Mouse (Mus musculus): ENCODE data around the gene Ly6f.
"Not testable (repeated sequence)": the region's sequence is repeated elsewhere in the genome, so short reads cannot be mapped to it uniquely, and the experiment has no call there.

Ly6f gene

GRCm38 (mm10) chr15:75268121-75268520, at the start of gene Ly6f:
Ly6f (plus strand) TSS chr15:75268421.
- DNase-seq (ENCODE audit: low spot score), result no peak

- no peak for DNase-seq (ENCODE audit: low spot score)
Observed at GRCm38 (mm10) chr15:75221942-75222341, 46.3 kb upstream of the Ly6f start.

GRCm38 (mm10) chr15:75237736-75238288, 30.4 kb upstream of the Ly6f start:
- no peak for DNase-seq (ENCODE audit: low spot score)

- no peak for DNase-seq (ENCODE audit: low spot score)
Observed at GRCm38 (mm10) chr15:75240558-75240957, 27.7 kb upstream of the Ly6f start.

- no peak for DNase-seq (ENCODE audit: low spot score)
Observed at GRCm38 (mm10) chr15:75242756-75243640, 25.2 kb upstream of the Ly6f start.

GRCm38 (mm10) chr15:75254671-75255070, 13.6 kb upstream of the Ly6f start:
- no peak for DNase-seq (ENCODE audit: low spot score)

- no peak for DNase-seq (ENCODE audit: low spot score)
Observed at GRCm38 (mm10) chr15:75265863-75266262, 2.4 kb upstream of the Ly6f start.

GRCm38 (mm10) chr15:75266626-75267025, 1.6 kb upstream of the Ly6f start:
- no peak for DNase-seq (ENCODE audit: low spot score)

- DNase-seq (ENCODE audit: low spot score), result no peak
Observed at GRCm38 (mm10) chr15:75268916-75269829, 952 bp downstream of the Ly6f start.

- no peak for DNase-seq (ENCODE audit: low spot score)
Observed at GRCm38 (mm10) chr15:75270169-75270568, 1.9 kb downstream of the Ly6f start.

- no peak for DNase-seq (ENCODE audit: low spot score)
Observed at GRCm38 (mm10) chr15:75270691-75271362, 2.6 kb downstream of the Ly6f start.

- no peak for DNase-seq (ENCODE audit: low spot score)
Observed at GRCm38 (mm10) chr15:75271426-75271825, 3.2 kb downstream of the Ly6f start.

GRCm38 (mm10) chr15:75271891-75272290, 3.7 kb downstream of the Ly6f start:
- DNase-seq (ENCODE audit: low spot score), result no peak

GRCm38 (mm10) chr15:75281991-75282390, 13.8 kb downstream of the Ly6f start:
- DNase-seq (ENCODE audit: low spot score), result not testable (repeated sequence)

- DNase-seq (ENCODE audit: low spot score), result not testable (repeated sequence)
Observed at GRCm38 (mm10) chr15:75286512-75286911, 18.3 kb downstream of the Ly6f start.

- no peak for DNase-seq (ENCODE audit: low spot score)
Observed at GRCm38 (mm10) chr15:75292377-75292776, 24.2 kb downstream of the Ly6f start.

- no peak for DNase-seq (ENCODE audit: low spot score)
Observed at GRCm38 (mm10) chr15:75293873-75294385, 25.7 kb downstream of the Ly6f start.

- DNase-seq (ENCODE audit: low spot score), result no peak
Observed at GRCm38 (mm10) chr15:75306101-75306500, 37.9 kb downstream of the Ly6f start.

- no peak for DNase-seq (ENCODE audit: low spot score)
Observed at GRCm38 (mm10) chr15:75309186-75309585, 41.0 kb downstream of the Ly6f start.

GRCm38 (mm10) chr15:75309946-75310345, 41.7 kb downstream of the Ly6f start:
- DNase-seq (ENCODE audit: low spot score), result no peak

- DNase-seq (ENCODE audit: low spot score), result no peak
Observed at GRCm38 (mm10) chr15:75314421-75314820, 46.2 kb downstream of the Ly6f start.

GRCm38 (mm10) chr15:75317255-75317654, 49.0 kb downstream of the Ly6f start:
- no peak for DNase-seq (ENCODE audit: low spot score)

Measured in ovary, postnatal 10 days (tissue).